8 mouse cellular contexts compared by ENCODE assay signal in the genomic region with DNA sequence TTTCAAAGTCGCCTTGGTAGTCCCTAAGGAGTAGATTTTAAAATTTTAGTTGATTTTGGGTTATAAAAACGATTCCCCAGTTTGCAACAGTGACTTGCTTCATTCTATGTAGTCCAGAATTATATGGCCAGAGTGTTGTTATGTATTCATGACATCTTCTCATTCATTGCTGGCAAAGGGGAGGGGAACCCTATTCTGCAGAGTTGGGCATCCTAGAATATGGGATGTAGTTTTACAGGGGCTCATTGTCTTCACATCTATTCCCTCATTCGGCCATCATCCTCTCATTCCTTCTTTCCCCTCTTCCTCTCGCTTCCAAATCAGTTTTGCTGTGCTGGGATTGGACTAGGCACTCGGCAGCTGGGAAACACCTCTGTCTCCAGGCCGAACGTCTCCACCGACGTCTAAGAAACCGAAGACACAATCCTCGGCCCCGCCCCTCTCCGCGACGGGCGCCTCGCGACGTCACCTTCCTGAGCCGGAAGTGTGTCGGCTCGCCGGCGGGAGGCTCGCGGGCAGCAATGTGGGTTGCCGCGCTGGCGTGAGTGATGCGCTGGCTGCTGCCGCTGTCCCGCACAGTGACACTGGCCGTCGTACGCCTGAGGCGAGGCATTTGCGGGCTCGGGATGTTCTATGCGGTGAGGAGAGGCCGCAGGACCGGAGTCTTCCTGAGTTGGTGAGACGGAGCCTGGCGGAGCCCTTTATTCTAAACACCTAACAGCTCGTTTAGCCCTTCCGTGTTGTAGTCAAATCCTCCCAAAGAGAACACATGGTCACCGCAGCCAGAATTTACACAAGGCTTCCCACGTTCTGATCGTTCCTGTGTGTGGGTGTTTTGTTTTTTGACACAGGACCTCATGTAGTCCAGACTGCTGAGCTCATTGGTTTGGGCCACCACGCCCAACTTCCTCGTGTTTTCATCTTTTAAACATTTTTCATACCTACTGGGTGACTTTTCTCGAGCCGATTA. TPM values are rescaled to one million over a fixed set of nuclear protein-coding genes. Genes with fewer than 3 reads are reported as not detected.
DNase-seq lines count a peak whose midpoint lies in the region; ATAC-seq and TF ChIP-seq lines count a peak whose summit lies in the region.

A gene (plus strand): TSS at position 462 of the 970 bp plus-strand sequence.

- TF ChIP-seq POLR2A in CH12.LX (IDR thresholded peaks at IDR 0.05; ENCODE audit: low read depth, low read length), result peak; percentile 94

- 2% methylated on average over 52 of the region's 52 CpGs for WGBS in forebrain, embryonic 11.5 days
- WGBS in heart, embryonic 15.5 days, result 1% methylated on average over 52 of the region's 52 CpGs
- WGBS in liver, embryonic 13.5 days (ENCODE audit: insufficient replicate concordance), result 2% methylated on average over 52 of the region's 52 CpGs
- WGBS in stomach, embryonic 14.5 days, result 2% methylated on average over 52 of the region's 52 CpGs

- peak within 1 kb of the TSS; percentile 88 for H3K9ac ChIP-seq in CH12.LX (ENCODE audit: insufficient read depth, low read depth)
- H3K9ac ChIP-seq in forebrain, embryonic 11.5 days (ENCODE audit: low read length), result peak within 1 kb of the TSS; percentile 73
- H3K9ac ChIP-seq in heart, embryonic 15.5 days, result peak within 1 kb of the TSS; percentile 76
- H3K9ac ChIP-seq in liver, embryonic 13.5 days, result peak within 1 kb of the TSS; percentile 81
- H3K9ac ChIP-seq in stomach, embryonic 14.5 days (replicated peaks; ENCODE audit: low read depth, low read length), result peak within 1 kb of the TSS; percentile 45

- H3K4me2 ChIP-seq in CH12.LX (ENCODE audit: insufficient read depth, low read depth, poor library complexity, severe bottlenecking), result peak within 1 kb of the TSS; percentile 98
- peak within 1 kb of the TSS; percentile 61 for H3K4me2 ChIP-seq in forebrain, embryonic 11.5 days (ENCODE audit: low read depth, low read length, severe bottlenecking)
- H3K4me2 ChIP-seq in heart, embryonic 15.5 days, result peak within 1 kb of the TSS; percentile 69
- peak within 1 kb of the TSS; percentile 83 for H3K4me2 ChIP-seq in liver, embryonic 13.5 days
- peak within 1 kb of the TSS; percentile 59 for H3K4me2 ChIP-seq in stomach, embryonic 14.5 days (replicated peaks; ENCODE audit: low read depth, low read length)

- H3K9me3 ChIP-seq in CH12.LX (replicated peaks; ENCODE audit: low read length), result no peaks in the 10 kb centered on the region
- H3K9me3 ChIP-seq in forebrain, embryonic 11.5 days (ENCODE audit: control insufficient read depth, low read length), result no peaks in the 10 kb centered on the region
- no peaks in the 10 kb centered on the region for H3K9me3 ChIP-seq in heart, embryonic 15.5 days (replicated peaks)
- H3K9me3 ChIP-seq in liver, embryonic 13.5 days (replicated peaks), result no peaks in the 10 kb centered on the region
- no peaks in the 10 kb centered on the region for H3K9me3 ChIP-seq in stomach, embryonic 14.5 days (ENCODE audit: control insufficient read depth, low read depth, low read length)

- no peak within 1 kb of the TSS for H3K27ac ChIP-seq in CH12.LX (ENCODE audit: insufficient read depth, low read depth)
- H3K27ac ChIP-seq in forebrain, embryonic 11.5 days (ENCODE audit: low read depth, low read length), result peak within 1 kb of the TSS; percentile 6; the same call in 1 of the 2 replicates
- peak within 1 kb of the TSS; percentile 50 for H3K27ac ChIP-seq in heart, embryonic 15.5 days
- H3K27ac ChIP-seq in liver, embryonic 13.5 days, result peak within 1 kb of the TSS; percentile 58
- peak within 1 kb of the TSS; percentile 64 for H3K27ac ChIP-seq in stomach, embryonic 14.5 days (ENCODE audit: low read length)

- no peak for TF ChIP-seq CTCF in CH12.LX (conservative IDR thresholded peaks at IDR 0.05 in 1 of 2, IDR thresholded peaks at IDR 0.05 in 1 of 2; ENCODE audit: low read depth in 2 of 2, low read length in 2 of 2)

- dilution Hi-C loops in CH12.LX (cut with MboI; ENCODE audit: extremely low pct_ligation_motif_present, extremely low pct_unique_long_range_greater_than_20kb, low sequenced_read_pairs), result no loop called here

- no peaks in the 10 kb centered on the region for H3K27me3 ChIP-seq in CH12.LX (replicated peaks)
- H3K27me3 ChIP-seq in forebrain, embryonic 11.5 days (ENCODE audit: control insufficient read depth, insufficient read depth, low read length), result no peaks in the 10 kb centered on the region
- no peaks in the 10 kb centered on the region for H3K27me3 ChIP-seq in heart, embryonic 15.5 days
- peaks cover 4% of the 10 kb centered on the region; the same call in 1 of the 2 replicates for H3K27me3 ChIP-seq in liver, embryonic 13.5 days
- H3K27me3 ChIP-seq in stomach, embryonic 14.5 days (ENCODE audit: control insufficient read depth, insufficient read depth, low read length), result no peaks in the 10 kb centered on the region

- in situ Hi-C loops in CH12.LX (cut with MboI; ENCODE audit: low pct_ligation_motif_present, low pct_unique_long_range_greater_than_20kb, low sequenced_read_pairs), result no loop called here

- no peak for TF ChIP-seq EP300 in CH12.LX (IDR thresholded peaks at IDR 0.05; ENCODE audit: low read length)

- H3K4me3 ChIP-seq in CH12.LX (replicated peaks in 1 of 3; ENCODE audit: low read depth in 2 of 3, low read length in 2 of 3, poor library complexity in 1 of 3), result peak within 1 kb of the TSS; percentile 77 to 93 (median 85)
- H3K4me3 ChIP-seq in forebrain, embryonic 11.5 days (ENCODE audit: low read depth, low read length), result peak within 1 kb of the TSS; percentile 79
- H3K4me3 ChIP-seq in heart, embryonic 15.5 days, result peak within 1 kb of the TSS; percentile 90
- peak within 1 kb of the TSS; percentile 90 for H3K4me3 ChIP-seq in liver, embryonic 13.5 days (replicated peaks)
- H3K4me3 ChIP-seq in stomach, embryonic 14.5 days (ENCODE audit: low read depth, low read length), result peak within 1 kb of the TSS; percentile 83

- H3K4me1 ChIP-seq in CH12.LX (ENCODE audit: control insufficient read depth in 1 of 2, insufficient read depth in 2 of 2), result peaks cover 0 to 21% of the 10 kb centered on the region in 2 experiments; a peak in 3 of 4 replicates
- H3K4me1 ChIP-seq in forebrain, embryonic 11.5 days (replicated peaks; ENCODE audit: control insufficient read depth, insufficient read depth, low read length), result peaks cover 5% of the 10 kb centered on the region; the same call in 1 of the 2 replicates
- peaks cover 12% of the 10 kb centered on the region for H3K4me1 ChIP-seq in heart, embryonic 15.5 days (replicated peaks)
- peaks cover 25% of the 10 kb centered on the region for H3K4me1 ChIP-seq in liver, embryonic 13.5 days (replicated peaks)
- peaks cover 6% of the 10 kb centered on the region; the same call in 1 of the 2 replicates for H3K4me1 ChIP-seq in stomach, embryonic 14.5 days (ENCODE audit: control insufficient read depth, insufficient read depth, low read length)

- peak; percentile 98 for ATAC-seq in forebrain, embryonic 11.5 days (replicated peaks; ENCODE audit: low FRiP score)
- ATAC-seq in heart, embryonic 15.5 days (replicated peaks; ENCODE audit: insufficient number of reproducible peaks, insufficient read depth, low FRiP score, low read depth), result peak; percentile 85
- ATAC-seq in liver, embryonic 13.5 days (ENCODE audit: low read depth), result peak; percentile 92
- ATAC-seq in stomach, embryonic 14.5 days (ENCODE audit: insufficient number of reproducible peaks, insufficient read depth, low FRiP score, low read depth), result peak; percentile 92

- peaks cover 7 to 31% of the 10 kb centered on the region in 2 experiments for H3K36me3 ChIP-seq in CH12.LX (replicated peaks in 1 of 2; ENCODE audit: control insufficient read depth in 1 of 2, insufficient read depth in 1 of 2, low read length in 1 of 2)
- H3K36me3 ChIP-seq in forebrain, embryonic 11.5 days (ENCODE audit: control insufficient read depth, insufficient read depth, low read length), result no peaks in the 10 kb centered on the region; the same call in 1 of the 2 replicates
- H3K36me3 ChIP-seq in heart, embryonic 15.5 days, result peaks cover 7% of the 10 kb centered on the region; the same call in 1 of the 2 replicates
- H3K36me3 ChIP-seq in liver, embryonic 13.5 days, result peaks cover 21% of the 10 kb centered on the region
- peaks cover 5% of the 10 kb centered on the region; the same call in 1 of the 2 replicates for H3K36me3 ChIP-seq in stomach, embryonic 14.5 days (ENCODE audit: control insufficient read depth, insufficient read depth, low read length)

- H3K79me2 ChIP-seq in CH12.LX (replicated peaks; ENCODE audit: control insufficient read depth, extremely low read depth, insufficient read depth, poor library complexity, severe bottlenecking), result peaks cover 18% of the 10 kb centered on the region

- TF ChIP-seq RAD21 in CH12.LX (IDR thresholded peaks at IDR 0.05; ENCODE audit: low read depth, low read length), result no peak

- DNase-seq in CH12.LX (ENCODE audit: extremely low read depth), result peak; percentile 86
- DNase-seq in c-Kit-positive CD71-positive TER-119-negative erythroid progenitor cells, embryonic 14.5 days (ENCODE audit: low read depth), result peak; percentile 80
- peak; percentile 95 for DNase-seq in forebrain, embryonic 11.5 days (ENCODE audit: low spot score)
- peak; percentile 92 to 93 for DNase-seq in kidney, postnatal 25 days
- peak; percentile 84 for DNase-seq in liver, embryonic 13.5 days
- peak; percentile 84 to 87 for DNase-seq in natural killer cell, adult 2 months (ENCODE audit: low spot score in 2 of 2)

TF ChIP-seq in CH12.LX, 34 proteins besides CTCF, POLR2A, EP300 and RAD21 (continues in another document):
- TF ChIP-seq HCFC1 (IDR thresholded peaks at IDR 0.05; ENCODE audit: low read depth, low read length) (peak; percentile 88), ELF1 (IDR thresholded peaks at IDR 0.05; ENCODE audit: low read depth, low read length) (peak; percentile 96), TCF12 (IDR thresholded peaks at IDR 0.05; ENCODE audit: low read depth, low read length) (peak; percentile 66; the same call in 1 of the 2 replicates), USF1 (IDR thresholded peaks at IDR 0.05; ENCODE audit: low read depth, low read length) (no peak), GABPA (IDR thresholded peaks at IDR 0.05; ENCODE audit: insufficient replicate concordance, low read depth, low read length) (no peak; the same call in 1 of the 2 replicates), ZKSCAN1 (IDR thresholded peaks at IDR 0.05; ENCODE audit: borderline replicate concordance, low read depth, low read length) (no peak), ZC3H11A (IDR thresholded peaks at IDR 0.05; ENCODE audit: low read depth, low read length) (no peak), JUND (conservative IDR thresholded peaks at IDR 0.05; ENCODE audit: low read depth, low read length) (no peak), USF2 (conservative IDR thresholded peaks at IDR 0.05; ENCODE audit: low read depth, low read length) (no peak)

RNA-seq across cellular contexts. Expression of the gene that starts here (rescaled TPM):
- total RNA-seq in CH12.LX (2012; rRNA removed), result 31.1 and 31.6 TPM in 2 replicates
- total RNA-seq in CH12.LX (2014; rRNA removed), result 33.8 and 34.9 TPM in 2 replicates
- 33.4 and 36.3 TPM in 2 replicates for polyA plus RNA-seq in CH12.LX (2012; ENCODE audit: insufficient read length, low read depth)
- polyA plus RNA-seq in forebrain, embryonic 11.5 days (2014; fragmentation: Nextera tagmentation; extraction: Ambion mirVana), result 27.6 and 30.4 TPM in 2 replicates
- 17.3 and 20.4 TPM in 2 replicates for polyA plus RNA-seq in heart, embryonic 15.5 days (2015; fragmentation: Nextera tagmentation; extraction: Ambion mirVana)
- 14.6 and 15.2 TPM in 2 replicates for polyA plus RNA-seq in liver, embryonic 13.5 days (2015; fragmentation: Nextera tagmentation; extraction: Ambion mirVana)
- polyA plus RNA-seq in stomach, embryonic 14.5 days (2014; fragmentation: Nextera tagmentation; extraction: Ambion mirVana), result 29.1 and 29.8 TPM in 2 replicates
